Mouse (Mus musculus) midbrain, embryonic 11.5 days (tissue): ENCODE data around the gene Tnfrsf25. TPM values are rescaled to one million over a fixed set of nuclear protein-coding genes. Genes with fewer than 3 reads are reported as not detected.

Source experiments
- ATAC-seq: fragments of 200-750 bp; cut with Nextera tagmentation; 2 replicates; pipeline ENCODE4 v1.8.0; 2017; ENCODE audit warnings: moderate TSS enrichment, moderate library complexity; ENCODE audit not compliant: low FRiP score
- DNase-seq: peaks from one replicate; pipeline ENCODE4 v3.0.0; 2015; ENCODE audit warnings: low spot score; ENCODE audit errors: missing footprints
- H3K27ac ChIP-seq: fragments of 300-500 bp; sonication (generic); 2 replicates; pipeline ENCODE4 v1.5.1; 2014; ENCODE audit warnings: low read depth, low read length
- H3K27me3 ChIP-seq: fragments of 300-500 bp; sonication (generic); 2 replicates; pipeline ENCODE4 v1.6.1; 2014; ENCODE audit warnings: mild to moderate bottlenecking, low read length, moderate library complexity, mixed read lengths; ENCODE audit not compliant: control insufficient read depth, insufficient read depth
- H3K36me3 ChIP-seq: fragments of 300-500 bp; sonication (generic); 2 replicates; pipeline ENCODE4 v1.6.1; 2014; ENCODE audit warnings: mild to moderate bottlenecking, low read length, moderate library complexity, mixed read lengths; ENCODE audit not compliant: control insufficient read depth, insufficient read depth
- H3K4me1 ChIP-seq: fragments of 300-500 bp; sonication (generic); 2 replicates; pipeline ENCODE4 v1.6.1; 2014; ENCODE audit warnings: low read length; ENCODE audit not compliant: control insufficient read depth, insufficient read depth
- H3K4me2 ChIP-seq: fragments of 300-500 bp; sonication (generic); 2 replicates; pipeline ENCODE4 v1.6.1; 2014; ENCODE audit warnings: mild to moderate bottlenecking, moderate library complexity
- H3K4me3 ChIP-seq: fragments of 300-500 bp; sonication (generic); 2 replicates; pipeline ENCODE4 v1.5.1; 2014; ENCODE audit warnings: low read depth, low read length
- H3K9ac ChIP-seq: fragments of 300-500 bp; sonication (generic); 2 replicates; pipeline ENCODE4 v1.6.1; 2014; ENCODE audit warnings: low read length
- H3K9me3 ChIP-seq: fragments of 300-500 bp; sonication (generic); 2 replicates; pipeline ENCODE4 v1.6.1; 2016; ENCODE audit warnings: low read length; ENCODE audit not compliant: control insufficient read depth
- WGBS: fragments of 180-500 bp; shearing (Covaris S2); extraction: QIAGEN DNeasy Blood & Tissue Kit; methylation state at CpG from one replicate; pipeline ENCODE4 v1.1.7; 2014; 5-methylcytosine and 5-hydroxymethylcytosine counted together
- polyA plus RNA-seq: library from polyadenylated mRNA; unstranded; fragments of >200 nt; fragmentation: Nextera tagmentation; extraction: Ambion mirVana; gene quantifications from 2 replicates; pipeline ENCODE4 v1.2.1, GENCODE M21; 2014

The Tnfrsf25 gene
- polyA plus RNA-seq, 1 experiment from 2014 or later = 0.31 TPM

DNA sequence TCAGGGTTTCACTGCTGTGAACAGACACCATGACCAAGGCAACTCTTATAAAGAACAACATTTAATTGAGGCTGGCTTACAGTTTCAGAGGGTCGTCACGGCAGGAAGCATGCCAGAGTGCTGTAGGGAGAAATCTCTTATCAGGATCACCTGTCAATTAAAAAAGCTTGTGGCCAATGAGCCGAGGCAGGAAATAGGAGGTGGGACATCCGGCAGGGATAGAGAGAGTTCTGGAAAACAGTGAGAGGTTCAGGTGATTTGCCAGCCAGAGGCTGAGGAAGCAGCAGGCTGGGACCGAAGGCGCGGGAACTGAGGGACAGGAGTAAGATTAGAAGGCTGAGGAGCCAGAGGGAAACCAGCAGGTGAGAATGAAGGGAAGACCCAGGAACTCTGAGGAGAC is 53.4 kb downstream of the Tnfrsf25 start:
- no peaks in the 10 kb centered on the region for H3K4me1 ChIP-seq
- no peaks in the 10 kb centered on the region for H3K27me3 ChIP-seq
- DNase-seq (no peak), ATAC-seq (no peak)
- no peak overlapping the region for H3K4me2 ChIP-seq
- H3K9ac ChIP-seq = no peak overlapping the region
- H3K27ac ChIP-seq = no peak overlapping the region
- 82% methylated on average over 7 of the region's 7 CpGs for WGBS
- no peaks in the 10 kb centered on the region for H3K9me3 ChIP-seq
- H3K36me3 ChIP-seq = no peaks in the 10 kb centered on the region
- no peak overlapping the region for H3K4me3 ChIP-seq

Other genes with a start within 250 kb of the Tnfrsf25 start
- 79.3 and 86.8 TPM in 2 replicates for gene Dnajc11, start 182.2 kb upstream of the Tnfrsf25 start, polyA plus RNA-seq
- 21.9 and 24.6 TPM in 2 replicates for gene Thap3, start 126.9 kb upstream of the Tnfrsf25 start, polyA plus RNA-seq
- gene Phf13, start 119.7 kb upstream of the Tnfrsf25 start, polyA plus RNA-seq = 21.5 and 22.9 TPM in 2 replicates
- 2.0 and 2.6 TPM in 2 replicates for gene Klhl21, start 107.1 kb upstream of the Tnfrsf25 start, polyA plus RNA-seq
- gene Zbtb48, start 88.3 kb upstream of the Tnfrsf25 start, polyA plus RNA-seq = 21.1 and 22.5 TPM in 2 replicates
- 0.44 and 0.58 TPM in 2 replicates for gene Tas1r1, start 77.4 kb upstream of the Tnfrsf25 start, polyA plus RNA-seq
- 23.4 TPM in 2 replicates for gene Nol9, start 76.6 kb upstream of the Tnfrsf25 start, polyA plus RNA-seq
- 3.6 and 5.1 TPM in 2 replicates for gene Plekhg5, start 43.4 kb upstream of the Tnfrsf25 start, polyA plus RNA-seq
- gene Espn, start 36.4 kb downstream of the Tnfrsf25 start, polyA plus RNA-seq = 0.33 and 0.61 TPM in 2 replicates
- 1.0 and 1.4 TPM in 2 replicates for gene Hes2, start 42.9 kb downstream of the Tnfrsf25 start, polyA plus RNA-seq
- 92.5 and 93.5 TPM in 2 replicates for gene Acot7, start 62.2 kb downstream of the Tnfrsf25 start, polyA plus RNA-seq
- gene Gpr153, start 158.3 kb downstream of the Tnfrsf25 start, polyA plus RNA-seq = 7.4 and 9.5 TPM in 2 replicates
- 8.6 and 12.6 TPM in 2 replicates for gene Hes3, start 175.7 kb downstream of the Tnfrsf25 start, polyA plus RNA-seq
- gene Icmt, start 181.3 kb downstream of the Tnfrsf25 start, polyA plus RNA-seq = 18.1 and 19.8 TPM in 2 replicates
- 1.1 and 1.7 TPM in 2 replicates for gene Rnf207, start 203.1 kb downstream of the Tnfrsf25 start, polyA plus RNA-seq
- 357 and 368 TPM in 2 replicates for gene Rpl22, start 209.8 kb downstream of the Tnfrsf25 start, polyA plus RNA-seq
- gene Chd5, start 222.7 kb downstream of the Tnfrsf25 start, polyA plus RNA-seq = 0.56 and 0.66 TPM in 2 replicates